Mouse (Mus musculus) testis, adult 2 months (tissue): ENCODE data around the gene Itgal.

Experiments used
- CTCF ChIP-seq: fragments of 200-500 bp; IDR thresholded peaks from 2 replicates; pipeline ENCODE4 v1.5.1; 2012; ENCODE audit warnings: low read depth, mild to moderate bottlenecking, inconsistent platforms, low read length, moderate library complexity; ENCODE audit not compliant: control insufficient read depth, insufficient read depth, insufficient replicate concordance
- POLR2A ChIP-seq: fragments of 200-500 bp; IDR thresholded peaks from 2 replicates; pipeline ENCODE4 v1.6.1; 2012; ENCODE audit warnings: low read depth, mild to moderate bottlenecking, inconsistent platforms, low read length, moderate library complexity; ENCODE audit not compliant: control insufficient read depth

DNA sequence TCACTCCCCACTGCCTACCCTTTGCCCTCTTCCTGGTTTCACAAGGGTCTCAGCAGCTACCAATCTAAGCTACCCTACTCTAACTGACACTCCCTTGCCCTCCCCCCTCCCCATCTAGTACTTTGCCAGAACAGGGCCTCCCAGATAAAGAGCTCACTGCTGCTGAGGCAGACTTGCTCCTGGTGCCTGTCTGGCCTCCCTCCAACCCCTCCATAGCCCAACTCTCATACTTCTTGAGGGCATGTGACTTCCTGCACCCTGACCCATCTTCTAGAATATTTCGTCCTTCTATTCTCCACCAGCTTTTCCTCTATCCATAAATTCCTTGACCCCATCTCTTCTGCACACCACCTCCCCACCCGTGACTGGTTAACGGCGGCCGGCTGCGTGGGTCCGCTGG, 46.8 kb downstream of the Itgal start:
- TF ChIP-seq POLR2A, result no peak
- no peak for TF ChIP-seq CTCF
